In genomic region chr9:98979431-98980416, GRCm38 (mm10) we compare ENCODE assay signal across 9 mouse cellular contexts. TPM values are rescaled to one million over a fixed set of nuclear protein-coding genes. Genes with fewer than 3 reads are reported as not detected.
A peak's percentile ranks its signal among the peaks of the same experiment; 100 is the strongest.
DNase-seq lines count a peak whose midpoint lies in the region; ATAC-seq lines count a peak whose summit lies in the region.
"Had no signal": no experiment of that assay in that cellular context is flagged by ENCODE, and none has a peak within 500 bp of the region (broad histone marks: within the 10 kb centered on the region; RNA-seq: fewer than 3 reads in every experiment).

No protein-coding gene starts in this region.

- H3K4me1 ChIP-seq in forebrain, embryonic 10.5 days: peaks cover 10% of the 10 kb centered on the region
- H3K4me1 ChIP-seq in heart, embryonic 15.5 days (replicated peaks): peaks cover 6% of the 10 kb centered on the region; the same call in 1 of the 2 replicates
- peaks cover 9% of the 10 kb centered on the region for H3K4me1 ChIP-seq in liver, embryonic 12.5 days
- H3K4me1 ChIP-seq in stomach, embryonic 14.5 days (ENCODE audit: control insufficient read depth, insufficient read depth, low read length): no peaks in the 10 kb centered on the region

- no peaks in the 10 kb centered on the region for H3K36me3 ChIP-seq in forebrain, embryonic 10.5 days (replicated peaks)
- H3K36me3 ChIP-seq in heart, embryonic 15.5 days: no peaks in the 10 kb centered on the region
- H3K36me3 ChIP-seq in liver, embryonic 12.5 days: no peaks in the 10 kb centered on the region
- no peaks in the 10 kb centered on the region for H3K36me3 ChIP-seq in stomach, embryonic 14.5 days (ENCODE audit: control insufficient read depth, insufficient read depth, low read length)

- peak overlapping the region; percentile 40; the same call in 1 of the 2 replicates for H3K27ac ChIP-seq in forebrain, embryonic 10.5 days
- H3K27ac ChIP-seq in heart, embryonic 15.5 days: no peak overlapping the region
- no peak overlapping the region for H3K27ac ChIP-seq in liver, embryonic 12.5 days
- no peak overlapping the region for H3K27ac ChIP-seq in stomach, embryonic 14.5 days (ENCODE audit: low read length)
- H3K27ac ChIP-seq: macrophage had no signal

- peak; percentile 77 for ATAC-seq in heart, embryonic 15.5 days (replicated peaks; ENCODE audit: insufficient number of reproducible peaks, insufficient read depth, low FRiP score, low read depth)
- peak; percentile 60 for ATAC-seq in liver, embryonic 12.5 days
- ATAC-seq in stomach, embryonic 14.5 days (ENCODE audit: insufficient number of reproducible peaks, insufficient read depth, low FRiP score, low read depth): peak; percentile 71

- H3K4me3 ChIP-seq in forebrain, embryonic 10.5 days: peak overlapping the region; percentile 47
- H3K4me3 ChIP-seq in heart, embryonic 15.5 days: peak overlapping the region; percentile 37
- H3K4me3 ChIP-seq in liver, embryonic 12.5 days: peak overlapping the region; percentile 26
- H3K4me3 ChIP-seq in stomach, embryonic 14.5 days (ENCODE audit: low read depth, low read length): no peak overlapping the region

- H3K27me3 ChIP-seq in forebrain, embryonic 10.5 days (ENCODE audit: poor library complexity, severe bottlenecking): peaks cover 62% of the 10 kb centered on the region
- H3K27me3 ChIP-seq in heart, embryonic 15.5 days: peaks cover 64% of the 10 kb centered on the region
- peaks cover 85% of the 10 kb centered on the region for H3K27me3 ChIP-seq in liver, embryonic 12.5 days (replicated peaks)
- H3K27me3 ChIP-seq in stomach, embryonic 14.5 days (ENCODE audit: control insufficient read depth, insufficient read depth, low read length): peaks cover 20% of the 10 kb centered on the region

- H3K4me2 ChIP-seq in heart, embryonic 15.5 days: peak overlapping the region; percentile 55
- H3K4me2 ChIP-seq in liver, embryonic 12.5 days: peak overlapping the region; percentile 64
- peak overlapping the region; percentile 32 for H3K4me2 ChIP-seq in stomach, embryonic 14.5 days (replicated peaks; ENCODE audit: low read depth, low read length)

- WGBS in forebrain, embryonic 10.5 days: 5% methylated on average over 29 of the region's 29 CpGs
- 6% methylated on average over 29 of the region's 29 CpGs for WGBS in heart, embryonic 15.5 days
- WGBS in liver, embryonic 12.5 days (ENCODE audit: insufficient replicate concordance): 7% methylated on average over 29 of the region's 29 CpGs
- WGBS in stomach, embryonic 14.5 days: 4% methylated on average over 29 of the region's 29 CpGs

- H3K9ac ChIP-seq in heart, embryonic 15.5 days: no peak overlapping the region
- H3K9ac ChIP-seq in liver, embryonic 12.5 days: no peak overlapping the region
- no peak overlapping the region for H3K9ac ChIP-seq in stomach, embryonic 14.5 days (replicated peaks; ENCODE audit: low read depth, low read length)

- H3K9me3 ChIP-seq in forebrain, embryonic 10.5 days: no peaks in the 10 kb centered on the region
- H3K9me3 ChIP-seq in heart, embryonic 15.5 days (replicated peaks): no peaks in the 10 kb centered on the region
- no peaks in the 10 kb centered on the region for H3K9me3 ChIP-seq in liver, embryonic 12.5 days (replicated peaks)
- H3K9me3 ChIP-seq in stomach, embryonic 14.5 days (ENCODE audit: control insufficient read depth, low read depth, low read length): no peaks in the 10 kb centered on the region

- DNase-seq in CD8-positive naive resting alpha-beta T cell, adult 2 months (ENCODE audit: low read depth in 2 of 2, low spot score in 2 of 2): peak; percentile 96
- peak; percentile 81 for DNase-seq in c-Kit-positive CD71-negative TER-119-negative erythroid progenitor cells, embryonic 14.5 days (ENCODE audit: low read depth)
- peak; percentile 91 for DNase-seq in forebrain, embryonic 10.5 days (ENCODE audit: extremely low spot score, low spot score)
- DNase-seq in kidney, postnatal 14 days: peak; percentile 90
- peak; percentile 90 to 94 for DNase-seq in natural killer cell, adult 2 months (ENCODE audit: low spot score in 2 of 2)

RNA-seq across cellular contexts. Expression of gene Faim, which starts 6.4 kb away (rescaled TPM):
- 69.0 and 71.3 TPM in 2 replicates for polyA plus RNA-seq in forebrain, embryonic 10.5 days (2016; fragmentation: Nextera tagmentation; extraction: Ambion mirVana)
- polyA plus RNA-seq in heart, embryonic 15.5 days (2015; fragmentation: Nextera tagmentation; extraction: Ambion mirVana): 27.3 and 30.6 TPM in 2 replicates
- polyA plus RNA-seq in liver, embryonic 12.5 days (2016; fragmentation: Nextera tagmentation; extraction: Ambion mirVana): 22.9 and 24.2 TPM in 2 replicates
- 44.0 and 44.7 TPM in 2 replicates for polyA plus RNA-seq in stomach, embryonic 14.5 days (2014; fragmentation: Nextera tagmentation; extraction: Ambion mirVana)

RNA-seq across cellular contexts. Expression of gene Foxl2, which starts 24.6 kb away (rescaled TPM):
- 0.98 and 1.1 TPM in 2 replicates for polyA plus RNA-seq in forebrain, embryonic 10.5 days (2016; fragmentation: Nextera tagmentation; extraction: Ambion mirVana)
- not detected in 2 replicates for polyA plus RNA-seq in heart, embryonic 15.5 days (2015; fragmentation: Nextera tagmentation; extraction: Ambion mirVana)
- not detected in 2 replicates for polyA plus RNA-seq in liver, embryonic 12.5 days (2016; fragmentation: Nextera tagmentation; extraction: Ambion mirVana)
- not detected in 2 replicates for polyA plus RNA-seq in stomach, embryonic 14.5 days (2014; fragmentation: Nextera tagmentation; extraction: Ambion mirVana)
- polyA plus RNA-seq: macrophage had no signal

RNA-seq across cellular contexts. Expression of gene Gm1123, which starts 55.8 kb away (rescaled TPM):
- polyA plus RNA-seq in forebrain, embryonic 10.5 days (2016; fragmentation: Nextera tagmentation; extraction: Ambion mirVana): not detected in 2 replicates
- polyA plus RNA-seq in heart, embryonic 15.5 days (2015; fragmentation: Nextera tagmentation; extraction: Ambion mirVana): 0.10 TPM in 1 of 2 replicates, not detected in the other
- not detected in 2 replicates for polyA plus RNA-seq in liver, embryonic 12.5 days (2016; fragmentation: Nextera tagmentation; extraction: Ambion mirVana)
- polyA plus RNA-seq in stomach, embryonic 14.5 days (2014; fragmentation: Nextera tagmentation; extraction: Ambion mirVana): 0.38 TPM in 1 of 2 replicates, not detected in the other
- polyA plus RNA-seq: macrophage had no signal
